Mouse (Mus musculus) E14TG2a.4 (cell line): ENCODE data around the gene Hibch.

Experiments used
- CTCF ChIP-seq: conservative IDR thresholded peaks from 2 replicates; pipeline ENCODE4 v1.5.1; 2014; ENCODE audit warnings: low read length
- POU5F1 ChIP-seq: IDR thresholded peaks from 2 replicates; pipeline ENCODE4 v1.6.1; 2014; ENCODE audit warnings: low read length, borderline replicate concordance

DNA sequence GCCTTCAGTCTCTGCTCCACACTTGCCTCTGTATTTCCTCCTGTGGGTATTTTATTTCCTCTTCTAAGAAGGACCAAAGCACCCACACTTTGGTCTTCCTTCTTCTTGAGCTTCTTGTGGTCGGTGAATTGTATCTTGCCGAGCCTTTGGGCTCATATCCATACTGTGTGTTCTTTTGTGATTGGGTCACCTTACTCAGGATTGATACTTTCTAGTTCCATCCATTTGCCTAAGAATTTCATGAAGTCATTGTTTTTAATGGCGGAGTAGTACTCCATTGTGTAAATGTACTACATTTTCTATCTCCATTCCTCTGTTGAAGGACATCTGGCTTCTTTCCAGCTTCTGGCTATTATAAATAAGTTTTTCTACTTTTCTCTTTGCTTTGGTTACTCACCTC is 375 bp upstream of the Hibch start:
- TF ChIP-seq CTCF (no peak), POU5F1 (no peak)
